Mouse (Mus musculus): Measurements from ENCODE around the gene Nova2. TPM values are rescaled to one million over a fixed set of nuclear protein-coding genes. Genes with fewer than 3 reads are reported as not detected.

Gene Nova2
- polyA plus RNA-seq, 1 experiment from 2014 or later, result 9.7 TPM

DNA sequence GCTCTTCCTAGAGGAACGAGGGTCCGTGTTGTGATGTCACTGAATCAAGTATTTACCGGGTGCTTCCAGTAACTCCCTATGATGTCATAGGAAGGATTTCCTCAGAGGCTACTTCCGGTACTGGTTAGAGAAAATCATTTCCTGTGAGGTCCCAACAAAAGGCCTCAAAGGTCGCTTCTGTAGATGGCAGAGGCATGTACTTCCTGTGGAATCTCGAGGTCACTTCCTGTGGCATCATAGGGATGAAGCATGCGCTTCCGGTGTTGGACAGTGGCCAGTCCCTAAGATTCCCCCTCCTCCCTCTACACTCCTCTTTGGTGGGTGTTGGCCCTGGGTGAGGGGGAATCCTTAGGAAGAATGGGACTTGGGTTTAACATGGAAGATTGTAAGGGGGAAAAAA is 33.8 kb downstream of the Nova2 start:
- Histone ChIP-seq H3K4me3 (no peak overlapping the region), H3K9me3 (no peaks in the 10 kb centered on the region), H3K4me1 (replicated peaks) (peaks cover 82% of the 10 kb centered on the region), H3K4me2 (no peak overlapping the region), H3K36me3 (peaks cover 41% of the 10 kb centered on the region), H3K9ac (no peak overlapping the region), H3K27me3 (peaks cover 8% of the 10 kb centered on the region), H3K27ac (replicated peaks) (0 out of 2 replicates have a peak overlapping the region, but pooled peaks have one; percentile 49)
- WGBS, result 60% methylated on average over 8 of the region's 8 CpGs
- ATAC-seq (ENCODE audit: low read depth), result no peak

DNA sequence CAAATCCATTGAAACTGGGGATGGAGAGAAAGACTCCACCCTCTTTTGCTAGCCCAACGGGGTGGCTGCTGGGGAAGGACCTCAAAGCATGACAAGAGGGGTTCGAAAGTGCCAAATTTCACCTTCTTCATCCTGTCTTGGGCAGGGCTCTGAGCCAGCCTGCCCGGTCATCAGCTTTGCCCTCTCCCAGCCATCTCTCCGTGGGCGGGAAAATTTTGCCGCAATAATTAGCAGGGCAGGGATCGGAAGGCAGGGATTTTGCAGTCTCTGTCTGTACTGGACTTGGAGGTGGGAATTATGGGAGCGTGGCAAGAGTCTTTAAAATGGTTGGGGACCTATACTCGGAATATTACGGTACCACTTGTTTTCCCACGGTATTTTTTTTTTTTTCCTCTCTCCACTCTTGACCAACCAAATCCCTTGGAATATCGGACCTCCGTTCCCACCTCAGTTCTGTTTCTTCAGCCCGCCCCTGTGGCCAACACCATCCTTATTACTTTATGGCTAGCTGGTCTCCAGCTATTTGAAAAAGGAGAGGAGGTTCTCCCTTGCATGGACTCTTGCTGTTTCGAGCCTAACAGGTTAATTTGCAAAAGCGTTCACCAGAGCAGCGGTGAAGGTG is 36.6 kb downstream of the Nova2 start:
- peak overlapping the region; percentile 23 for H3K4me3 ChIP-seq
- no peaks in the 10 kb centered on the region for H3K9me3 ChIP-seq
- H3K27ac ChIP-seq (replicated peaks), result peak overlapping the region; percentile 52; the same call in 1 of the 2 replicates
- peaks cover 8% of the 10 kb centered on the region for H3K27me3 ChIP-seq
- H3K4me1 ChIP-seq (replicated peaks), result peaks cover 73% of the 10 kb centered on the region
- no peak for ATAC-seq (ENCODE audit: low read depth)
- peak overlapping the region; percentile 62; the same call in 1 of the 2 replicates for H3K9ac ChIP-seq
- 3% methylated on average over 17 of the region's 17 CpGs for WGBS
- H3K36me3 ChIP-seq, result peaks cover 21% of the 10 kb centered on the region
- peak overlapping the region; percentile 51 for H3K4me2 ChIP-seq

DNA sequence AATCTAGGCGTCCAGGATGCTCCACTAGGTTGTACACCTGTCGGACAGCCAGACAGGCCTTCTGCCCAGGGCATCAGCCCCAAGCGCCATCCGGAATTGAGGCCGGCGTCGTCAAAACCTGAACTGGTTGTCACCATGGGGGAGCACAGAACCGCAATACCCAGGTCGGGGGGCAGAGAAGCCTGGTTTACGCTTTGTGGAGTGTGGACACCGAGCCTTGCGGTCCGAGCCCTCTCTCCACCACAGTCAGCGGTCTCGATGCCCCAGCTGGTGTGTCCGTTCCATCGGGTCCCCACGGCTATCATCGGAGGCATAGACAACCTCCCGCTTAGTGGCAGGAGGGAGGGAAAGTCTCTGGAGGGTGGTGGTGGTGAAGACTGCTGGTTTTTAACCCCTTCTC is 37.1 kb downstream of the Nova2 start:
- H3K9me3 ChIP-seq, result no peaks in the 10 kb centered on the region
- H3K4me2 ChIP-seq, result peak overlapping the region; percentile 51
- WGBS, result 4% methylated on average over 20 of the region's 20 CpGs
- peaks cover 8% of the 10 kb centered on the region for H3K27me3 ChIP-seq
- ATAC-seq (ENCODE audit: low read depth), result no peak
- H3K4me3 ChIP-seq, result peak overlapping the region; percentile 23
- H3K9ac ChIP-seq, result peak overlapping the region; percentile 62
- H3K27ac ChIP-seq (replicated peaks), result 0 out of 2 replicates have a peak overlapping the region, but pooled peaks have one; percentile 52
- peaks cover 73% of the 10 kb centered on the region for H3K4me1 ChIP-seq (replicated peaks)
- H3K36me3 ChIP-seq, result peaks cover 16% of the 10 kb centered on the region

DNA sequence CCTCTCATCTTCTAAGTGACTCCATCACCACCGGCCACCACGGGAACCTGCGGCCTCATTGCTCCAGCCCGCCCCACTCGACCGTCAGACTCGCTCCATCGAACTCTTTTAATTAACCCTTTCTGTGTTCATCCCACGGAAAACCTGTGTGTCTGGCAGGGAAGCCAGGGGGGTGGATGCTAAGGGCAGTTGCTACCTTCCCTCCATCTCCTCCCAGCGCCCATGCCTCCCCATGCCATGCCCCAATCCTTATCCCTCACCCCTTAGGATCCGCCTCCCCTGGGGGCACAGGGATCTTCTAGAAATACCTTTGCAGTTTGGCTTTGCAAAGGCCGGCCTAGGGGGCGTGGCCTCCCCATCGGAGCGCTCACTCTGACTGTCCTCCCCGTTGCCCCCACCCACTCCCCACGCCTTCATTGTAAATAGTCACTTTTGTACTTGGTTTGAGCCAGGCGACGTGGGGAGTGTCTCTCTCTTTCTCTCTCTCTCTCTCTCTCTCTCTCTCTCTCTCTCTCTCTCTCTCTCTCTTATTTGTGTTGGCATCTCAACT is 37.7 kb downstream of the Nova2 start:
- H3K9ac ChIP-seq, result peak overlapping the region; percentile 22; the same call in 1 of the 2 replicates
- peaks cover 68% of the 10 kb centered on the region for H3K4me1 ChIP-seq (replicated peaks)
- H3K4me2 ChIP-seq, result peak overlapping the region; percentile 51
- ATAC-seq (ENCODE audit: low read depth), result no peak
- 3% methylated on average over 19 of the region's 19 CpGs for WGBS
- H3K9me3 ChIP-seq, result no peaks in the 10 kb centered on the region
- H3K27ac ChIP-seq (replicated peaks), result no peak overlapping the region
- H3K36me3 ChIP-seq, result peaks cover 10% of the 10 kb centered on the region; the same call in 1 of the 2 replicates
- H3K4me3 ChIP-seq, result no peak overlapping the region
- peaks cover 8% of the 10 kb centered on the region for H3K27me3 ChIP-seq

DNA sequence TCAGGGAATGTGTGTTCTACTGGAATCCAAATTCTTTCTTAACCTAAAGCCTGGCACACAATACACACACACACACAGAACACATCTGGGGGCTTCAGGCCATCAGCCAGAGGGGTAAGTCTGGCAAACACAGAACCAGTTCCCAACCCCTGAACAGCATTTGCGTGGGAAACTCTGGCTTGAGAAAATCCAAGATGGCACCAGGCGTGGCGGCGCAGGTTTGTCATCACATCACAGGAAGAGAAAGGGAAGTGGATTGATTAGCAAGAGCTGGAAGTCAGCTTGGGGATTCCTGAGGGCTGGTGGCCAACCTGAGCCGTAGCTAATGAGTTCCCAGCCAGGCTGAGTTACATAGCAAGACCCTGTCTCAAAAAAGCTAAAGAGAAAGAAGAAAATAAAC is 39.6 kb downstream of the Nova2 start:
- WGBS, result 85% methylated on average over 5 of the region's 5 CpGs
- H3K4me2 ChIP-seq, result no peak overlapping the region
- no peaks in the 10 kb centered on the region for H3K9me3 ChIP-seq
- H3K36me3 ChIP-seq, result no peaks in the 10 kb centered on the region
- no peak overlapping the region; the same call in 1 of the 2 replicates for H3K27ac ChIP-seq (replicated peaks)
- H3K4me3 ChIP-seq, result no peak overlapping the region
- no peak for ATAC-seq (ENCODE audit: low read depth)
- no peak overlapping the region for H3K9ac ChIP-seq
- H3K4me1 ChIP-seq (replicated peaks), result peaks cover 52% of the 10 kb centered on the region
- peaks cover 8% of the 10 kb centered on the region for H3K27me3 ChIP-seq

DNA sequence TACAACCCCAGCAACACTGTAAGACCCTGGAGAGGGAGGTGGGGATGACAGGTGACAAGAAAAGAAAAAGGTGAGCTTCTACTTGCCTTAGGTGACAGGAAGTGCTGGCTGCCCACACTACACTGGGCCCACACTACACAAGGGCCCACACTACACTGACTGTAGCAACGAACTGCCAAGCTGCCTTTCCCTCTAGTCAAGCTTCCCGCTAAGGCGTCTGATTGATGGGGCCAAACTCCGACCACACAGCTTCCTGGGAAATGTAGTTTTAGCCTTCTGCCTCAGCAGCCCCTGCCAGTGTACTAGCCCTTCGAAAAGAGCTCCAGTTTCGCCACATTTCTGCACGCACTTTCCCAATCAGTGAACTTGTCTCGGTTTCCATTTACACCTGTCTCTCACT is 41.9 kb downstream of the Nova2 start:
- no peak overlapping the region for H3K27ac ChIP-seq (replicated peaks)
- H3K27me3 ChIP-seq, result peaks cover 3% of the 10 kb centered on the region; the same call in 1 of the 2 replicates
- H3K36me3 ChIP-seq, result no peaks in the 10 kb centered on the region
- no peak overlapping the region for H3K4me2 ChIP-seq
- 0 out of 2 replicates have a peak, but pooled peaks cover 6% of the 10 kb centered on the region for H3K9me3 ChIP-seq
- H3K9ac ChIP-seq, result no peak overlapping the region
- ATAC-seq (ENCODE audit: low read depth), result peak; percentile 56; the same call in 1 of the 2 replicates
- peaks cover 29% of the 10 kb centered on the region for H3K4me1 ChIP-seq (replicated peaks)
- H3K4me3 ChIP-seq, result no peak overlapping the region
- 8% methylated on average over 8 of the region's 8 CpGs for WGBS

DNA sequence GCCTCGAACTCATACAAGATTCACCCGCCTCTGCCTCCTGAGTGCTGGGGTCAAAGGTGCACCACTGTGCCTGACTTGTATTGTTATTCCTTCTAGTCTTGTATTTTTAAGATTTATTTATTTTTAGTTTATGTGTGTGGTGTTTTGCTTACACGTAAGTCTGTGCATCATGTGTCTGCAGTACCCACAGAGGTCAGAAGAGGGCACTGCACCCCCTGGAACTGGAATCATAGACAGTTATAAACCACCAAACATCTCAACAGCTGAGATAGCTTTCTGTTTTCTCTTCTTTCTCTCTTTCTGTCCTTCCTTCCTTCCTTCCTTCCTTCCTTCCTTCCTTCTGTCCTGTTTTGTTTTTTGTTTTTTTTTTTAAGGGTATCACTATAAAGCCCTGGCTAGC is 45.3 kb downstream of the Nova2 start:
- no peak overlapping the region for H3K4me2 ChIP-seq
- H3K4me3 ChIP-seq, result no peak overlapping the region
- no peak overlapping the region for H3K27ac ChIP-seq (replicated peaks)
- peaks cover 8% of the 10 kb centered on the region for H3K4me1 ChIP-seq (replicated peaks)
- no peak for ATAC-seq (ENCODE audit: low read depth)
- H3K36me3 ChIP-seq, result no peaks in the 10 kb centered on the region
- H3K27me3 ChIP-seq, result no peaks in the 10 kb centered on the region
- H3K9ac ChIP-seq, result no peak overlapping the region
- 0 out of 2 replicates have a peak, but pooled peaks cover 6% of the 10 kb centered on the region for H3K9me3 ChIP-seq
- 84% methylated on average over 3 of the region's 3 CpGs for WGBS

DNA sequence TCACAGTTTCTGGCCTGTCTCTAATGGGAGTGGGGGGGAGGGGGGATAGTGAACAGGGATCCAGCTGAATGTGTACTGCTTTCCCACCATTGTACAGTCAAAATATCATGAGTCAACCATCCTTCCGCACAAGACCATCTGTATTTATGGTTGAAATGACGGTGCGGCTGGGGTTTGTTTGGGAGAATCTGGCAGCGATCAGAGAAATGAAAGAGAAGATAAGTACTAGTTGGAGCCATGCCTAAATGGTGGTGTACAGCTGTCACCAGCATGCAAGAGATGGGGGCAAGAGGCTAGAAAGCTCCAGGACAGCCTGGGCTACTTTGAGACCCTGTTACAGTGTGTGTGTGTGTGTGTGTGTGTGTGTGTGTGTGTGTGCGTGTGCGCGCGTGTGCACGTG is 52.7 kb downstream of the Nova2 start:
- 88% methylated on average over 9 of the region's 9 CpGs for WGBS
- Histone ChIP-seq H3K27me3 (no peaks in the 10 kb centered on the region), H3K4me2 (no peak overlapping the region), H3K9ac (no peak overlapping the region), H3K36me3 (no peaks in the 10 kb centered on the region), H3K4me1 (replicated peaks) (no peaks in the 10 kb centered on the region), H3K9me3 (no peaks in the 10 kb centered on the region), H3K27ac (replicated peaks) (no peak overlapping the region), H3K4me3 (no peak overlapping the region)
- no peak for ATAC-seq (ENCODE audit: low read depth)

DNA sequence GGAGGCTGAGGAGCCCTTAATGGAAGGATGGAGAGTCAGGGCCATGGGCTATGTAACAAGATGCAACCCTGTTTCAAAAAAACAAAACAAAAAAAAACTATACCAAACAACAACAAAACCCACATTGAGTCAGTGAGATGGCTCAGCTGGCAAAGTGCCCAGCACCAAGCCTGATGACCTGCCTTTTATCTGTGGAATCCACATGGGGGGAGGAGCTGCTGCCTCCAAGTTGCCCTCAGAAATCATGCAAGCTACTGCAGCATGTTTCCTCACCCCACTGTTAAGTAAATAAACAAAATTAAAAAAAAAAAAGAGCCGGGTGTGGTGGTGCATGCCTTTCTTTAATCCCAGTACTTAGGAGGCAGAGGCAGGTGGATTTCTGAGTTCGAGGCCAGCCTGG is 60.8 kb downstream of the Nova2 start:
- 83% methylated on average over 2 of the region's 2 CpGs for WGBS
- Histone ChIP-seq H3K27me3 (peaks cover 4% of the 10 kb centered on the region; the same call in 1 of the 2 replicates), H3K27ac (replicated peaks) (no peak overlapping the region), H3K9ac (no peak overlapping the region), H3K4me3 (no peak overlapping the region), H3K4me1 (replicated peaks) (peaks cover 6% of the 10 kb centered on the region), H3K36me3 (no peaks in the 10 kb centered on the region), H3K9me3 (no peaks in the 10 kb centered on the region), H3K4me2 (no peak overlapping the region)
- no peak for ATAC-seq (ENCODE audit: low read depth)

DNA sequence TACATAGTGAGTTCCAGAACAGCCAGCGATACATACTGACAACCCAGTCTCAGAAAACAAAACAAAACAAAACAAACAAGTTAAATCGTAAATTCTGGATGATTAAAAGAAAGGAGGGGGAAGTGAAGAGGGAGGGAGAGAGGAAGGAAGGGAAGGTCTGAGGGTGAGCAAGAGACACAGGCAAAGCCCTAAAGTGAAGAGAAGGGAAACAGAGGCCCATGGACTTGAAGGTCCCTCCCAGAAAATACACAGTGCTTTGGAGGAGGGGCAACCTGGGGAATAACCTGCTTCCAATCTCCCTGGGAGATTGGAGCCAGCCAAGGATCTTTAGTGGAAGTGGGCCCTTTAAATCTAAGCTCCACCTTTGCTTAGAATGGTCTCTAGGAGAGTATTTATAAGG is 61.4 kb downstream of the Nova2 start, which contains the start of gene Nanos2:
Gene Nanos2 (plus strand): TSS at position 301 of the 400 bp plus-strand sequence.
- no peaks in the 10 kb centered on the region for H3K36me3 ChIP-seq

DNA sequence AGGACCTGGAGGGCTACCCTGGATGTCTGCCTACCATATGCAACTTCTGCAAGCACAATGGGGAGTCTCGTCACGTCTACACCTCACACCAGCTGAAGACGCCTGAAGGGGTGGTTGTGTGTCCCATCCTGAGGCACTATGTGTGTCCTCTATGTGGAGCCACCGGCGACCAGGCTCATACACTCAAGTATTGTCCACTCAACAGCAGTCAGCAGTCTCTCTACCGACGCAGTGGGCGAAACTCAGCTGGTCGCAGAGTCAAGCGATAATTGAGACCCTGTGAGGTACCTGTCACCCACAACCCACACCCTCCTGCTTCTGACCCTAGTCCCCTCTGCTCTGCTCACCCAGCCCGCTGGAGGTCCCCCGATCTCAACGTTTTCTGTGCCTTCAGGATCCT is 62.1 kb downstream of the Nova2 start:
- Histone ChIP-seq H3K4me2 (no peak overlapping the region), H3K27me3 (peaks cover 9% of the 10 kb centered on the region), H3K4me1 (replicated peaks) (peaks cover 18% of the 10 kb centered on the region), H3K36me3 (no peaks in the 10 kb centered on the region), H3K4me3 (no peak overlapping the region), H3K9me3 (no peaks in the 10 kb centered on the region), H3K27ac (replicated peaks) (no peak overlapping the region), H3K9ac (no peak overlapping the region)
- no peak for ATAC-seq (ENCODE audit: low read depth)
- WGBS, result 71% methylated on average over 13 of the region's 13 CpGs

More for the DNA sequence above, 61.4 kb downstream of the Nova2 start, which contains the start of gene Nanos2:
- Histone ChIP-seq H3K4me3 (no peak within 1 kb of the TSS), H3K27ac (replicated peaks) (no peak within 1 kb of the TSS), H3K4me1 (replicated peaks) (peaks cover 12% of the 10 kb centered on the region), H3K27me3 (peaks cover 4% of the 10 kb centered on the region; the same call in 1 of the 2 replicates), H3K9ac (no peak within 1 kb of the TSS), H3K4me2 (no peak within 1 kb of the TSS), H3K9me3 (no peaks in the 10 kb centered on the region)
- ATAC-seq (ENCODE audit: low read depth), result no peak
- 58% methylated on average over 2 of the region's 2 CpGs for WGBS

DNA sequence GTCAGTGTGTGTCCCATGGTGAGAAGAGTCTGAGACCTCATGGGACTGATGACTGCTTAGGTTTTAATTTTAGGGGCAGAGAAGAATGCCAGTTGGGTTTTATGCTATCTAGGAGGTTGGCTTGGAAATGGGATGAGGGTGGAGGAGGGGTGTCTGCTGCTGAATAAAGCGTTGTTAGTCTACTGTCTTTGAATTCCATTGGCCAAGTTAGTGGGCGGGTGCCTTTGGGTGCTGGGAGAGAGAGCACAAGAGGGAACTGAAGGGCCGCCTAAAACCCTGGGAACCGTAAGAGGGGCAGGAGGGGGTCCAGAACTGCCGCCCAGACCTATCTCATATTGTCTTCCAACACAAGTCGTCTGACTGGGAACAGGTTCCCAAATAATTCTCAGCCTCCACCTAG is 63.1 kb downstream of the Nova2 start:
- no peak overlapping the region for H3K27ac ChIP-seq (replicated peaks)
- H3K4me1 ChIP-seq (replicated peaks), result peaks cover 29% of the 10 kb centered on the region
- peaks cover 19% of the 10 kb centered on the region for H3K27me3 ChIP-seq
- H3K36me3 ChIP-seq, result no peaks in the 10 kb centered on the region
- 69% methylated on average over 6 of the region's 6 CpGs for WGBS
- no peak for ATAC-seq (ENCODE audit: low read depth)
- H3K4me2 ChIP-seq, result no peak overlapping the region
- no peak overlapping the region for H3K9ac ChIP-seq
- no peaks in the 10 kb centered on the region for H3K9me3 ChIP-seq
- no peak overlapping the region for H3K4me3 ChIP-seq
